Mouse (Mus musculus) lung, postnatal 25 days (tissue): ENCODE measurements at regions not wholly inside any gene's neighbourhood (a gene's known extent, or its start where the extent isn't known, plus 50 kb on each side); places are given as distances from the start of the nearest gene placed in this dataset.

ENCODE experiments used
- DNase-seq: peaks from one replicate; pipeline ENCODE4 v3.0.0; 2022; ENCODE audit warnings: low spot score

GRCm38 (mm10) chr2:139362245-139362847 is 131.4 kb upstream of the Sptlc3 start:
- DNase-seq, result no peak

- peak; percentile 4 for DNase-seq
Measured at GRCm38 (mm10) chr2:139370070-139370469, 123.6 kb upstream of the Sptlc3 start.

GRCm38 (mm10) chr2:139380285-139380684 is 113.4 kb upstream of the Sptlc3 start:
- DNase-seq, result no peak

- DNase-seq, result peak; percentile 46
Measured at GRCm38 (mm10) chr2:139381628-139382027, 112.1 kb upstream of the Sptlc3 start.

GRCm38 (mm10) chr2:139413559-139413958 is 80.2 kb upstream of the Sptlc3 start:
- DNase-seq, result no peak

GRCm38 (mm10) chr2:139417506-139417905 is 76.2 kb upstream of the Sptlc3 start:
- no peak for DNase-seq

- no peak for DNase-seq
Measured at GRCm38 (mm10) chr2:139422678-139423077, 71.0 kb upstream of the Sptlc3 start.

- DNase-seq, result no peak
Measured at GRCm38 (mm10) chr2:139423413-139423812, 70.3 kb upstream of the Sptlc3 start.
